Mouse (Mus musculus) adipocyte (in vitro differentiated cells): ENCODE data around the gene Ube2o.

Source experiments
- DNase-seq: peaks from one replicate; pipeline ENCODE4 v3.0.0-alpha.2; 2016; ENCODE audit warnings: low spot score

Gene Ube2o

DNA sequence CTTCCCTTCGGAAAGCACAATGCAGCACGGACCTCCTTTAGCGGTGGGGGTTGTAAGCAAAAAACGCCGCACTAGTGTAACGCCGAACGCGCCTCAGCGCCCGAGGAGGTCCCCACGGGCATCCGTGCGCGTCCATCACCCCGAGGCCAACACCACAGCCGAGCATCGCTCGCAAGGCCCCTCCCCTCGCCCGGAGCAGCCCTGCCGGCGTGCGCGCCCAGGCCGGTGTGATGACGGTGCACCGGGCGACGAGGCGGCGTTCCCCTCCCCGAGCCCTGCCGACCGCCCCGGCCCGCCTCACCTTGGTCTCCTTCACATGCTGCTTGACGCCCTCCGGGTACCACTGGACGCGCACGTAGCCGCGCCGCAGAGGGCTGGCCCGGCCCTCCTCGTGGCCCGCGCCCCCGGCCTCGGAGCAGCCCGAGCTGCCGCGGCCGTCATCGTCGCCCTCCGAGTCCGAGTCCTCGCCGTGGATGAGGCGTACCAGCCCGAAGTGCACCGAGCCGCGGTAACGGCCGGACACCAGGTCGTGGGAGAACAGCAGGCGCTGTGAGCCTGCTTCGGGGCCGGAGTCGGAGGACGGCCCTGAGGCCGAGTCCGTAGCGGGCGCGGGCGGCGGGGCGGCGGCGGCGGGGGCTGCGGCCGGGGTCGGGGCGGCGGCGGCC is 404 bp downstream of the Ube2o start:
- peak; percentile 43 for DNase-seq

DNA sequence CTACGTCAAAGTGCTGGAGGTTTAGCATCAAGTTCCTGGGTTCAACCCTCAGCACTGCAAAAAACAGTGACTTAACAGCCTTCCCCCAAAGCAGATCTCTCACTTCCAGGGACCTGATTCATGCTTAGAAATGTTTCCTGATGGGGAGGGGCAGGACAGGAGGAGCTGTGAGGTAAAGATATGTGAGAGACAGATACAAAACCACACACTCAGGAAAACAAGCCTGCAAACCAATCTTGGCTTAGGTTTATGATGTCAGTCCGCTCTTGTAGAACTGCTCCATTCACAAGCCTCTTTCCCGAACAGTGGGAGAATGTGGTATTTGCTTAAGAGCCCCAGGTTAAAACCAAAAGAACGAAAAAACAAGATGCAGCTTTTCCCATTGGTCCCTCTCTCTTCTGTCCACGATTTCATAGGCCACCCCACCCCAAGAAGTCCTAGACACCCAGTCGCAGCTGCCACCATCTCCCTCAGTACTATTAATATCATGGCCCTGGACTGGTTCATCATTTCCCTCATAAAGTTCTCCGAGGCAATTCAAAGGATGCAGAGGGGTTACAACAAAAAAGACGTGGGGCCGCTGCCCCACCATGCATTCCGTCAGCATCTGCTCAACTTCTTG is 1.1 kb downstream of the Ube2o start:
- DNase-seq = no peak

DNA sequence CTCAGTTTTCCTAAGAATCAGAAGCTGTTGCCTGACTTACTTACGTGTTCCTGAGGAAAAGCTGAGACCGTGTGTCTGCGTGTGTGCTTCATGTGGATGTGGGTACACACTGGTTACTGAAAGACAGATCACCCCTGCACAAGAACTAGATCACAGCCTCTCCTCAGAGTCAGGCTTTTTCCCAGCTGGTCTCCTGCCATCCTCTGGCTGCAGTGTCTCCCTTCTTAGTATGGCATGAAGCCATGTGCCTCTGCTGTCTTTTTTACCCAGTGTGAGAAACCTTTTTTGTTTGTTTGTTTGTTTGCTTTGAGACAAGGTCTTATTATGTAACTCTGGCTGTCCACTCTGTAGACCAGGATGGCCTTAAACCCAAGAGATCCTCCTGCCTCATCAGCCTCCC is 2.0 kb downstream of the Ube2o start:
- DNase-seq = peak; percentile 83

DNA sequence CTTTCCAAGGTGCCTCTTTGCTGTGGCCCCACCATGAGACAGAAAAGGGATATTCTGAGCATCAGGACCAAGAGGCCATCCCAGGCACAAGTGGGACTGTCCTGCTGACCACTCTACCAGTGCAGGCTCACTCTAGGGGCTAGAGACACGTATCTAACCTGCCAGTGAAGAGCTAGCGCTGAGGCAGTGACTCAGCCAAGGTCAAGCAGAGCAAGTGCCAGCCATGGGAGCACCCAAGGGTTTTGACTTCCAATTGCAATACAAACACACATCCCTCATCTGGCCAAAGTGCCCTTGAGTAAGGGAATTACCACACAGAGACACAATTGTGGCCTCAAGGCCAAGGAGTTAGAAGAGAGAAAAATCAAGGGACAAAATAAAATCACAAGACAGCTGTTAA is 5.9 kb downstream of the Ube2o start:
- DNase-seq = no peak

DNA sequence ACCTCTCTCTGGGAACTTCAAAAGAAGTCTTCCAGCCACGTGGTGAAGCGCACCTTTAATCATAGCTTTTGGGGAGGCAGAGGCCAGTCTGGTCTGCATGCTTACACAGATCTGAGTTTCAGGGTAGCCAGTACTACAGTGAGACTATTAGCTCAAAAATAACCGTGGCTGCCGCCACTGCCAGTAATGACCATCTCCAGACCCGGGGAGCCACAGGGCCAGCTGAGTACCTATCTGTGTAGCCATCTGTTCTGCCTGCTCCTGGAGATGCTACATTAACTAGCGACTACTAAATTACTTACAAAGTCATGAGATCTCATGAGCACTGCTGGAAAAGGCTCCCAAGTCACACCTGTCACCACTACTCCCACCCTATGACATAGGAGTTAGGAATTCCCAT is 6.3 kb downstream of the Ube2o start:
- no peak for DNase-seq

DNA sequence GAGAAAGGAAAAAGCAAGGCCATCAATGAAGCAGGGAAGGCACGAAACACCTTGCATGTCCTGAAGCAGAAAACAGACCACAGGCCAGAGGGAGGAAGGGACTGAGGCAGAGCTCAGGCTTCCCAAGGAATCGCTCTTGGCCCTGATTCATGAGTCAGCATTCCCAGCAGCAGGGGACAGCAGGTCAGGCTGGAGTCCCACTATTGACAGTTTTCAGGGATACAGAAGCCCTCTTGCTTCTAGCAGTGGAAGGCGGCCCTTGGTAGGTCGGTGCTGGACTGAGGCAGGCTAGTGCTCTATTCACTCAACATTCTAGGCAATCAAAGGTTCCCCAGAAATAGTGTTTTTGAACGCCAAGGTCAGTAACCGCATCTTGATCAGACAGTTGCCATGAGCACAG is 6.8 kb downstream of the Ube2o start:
- peak; percentile 39 for DNase-seq

DNA sequence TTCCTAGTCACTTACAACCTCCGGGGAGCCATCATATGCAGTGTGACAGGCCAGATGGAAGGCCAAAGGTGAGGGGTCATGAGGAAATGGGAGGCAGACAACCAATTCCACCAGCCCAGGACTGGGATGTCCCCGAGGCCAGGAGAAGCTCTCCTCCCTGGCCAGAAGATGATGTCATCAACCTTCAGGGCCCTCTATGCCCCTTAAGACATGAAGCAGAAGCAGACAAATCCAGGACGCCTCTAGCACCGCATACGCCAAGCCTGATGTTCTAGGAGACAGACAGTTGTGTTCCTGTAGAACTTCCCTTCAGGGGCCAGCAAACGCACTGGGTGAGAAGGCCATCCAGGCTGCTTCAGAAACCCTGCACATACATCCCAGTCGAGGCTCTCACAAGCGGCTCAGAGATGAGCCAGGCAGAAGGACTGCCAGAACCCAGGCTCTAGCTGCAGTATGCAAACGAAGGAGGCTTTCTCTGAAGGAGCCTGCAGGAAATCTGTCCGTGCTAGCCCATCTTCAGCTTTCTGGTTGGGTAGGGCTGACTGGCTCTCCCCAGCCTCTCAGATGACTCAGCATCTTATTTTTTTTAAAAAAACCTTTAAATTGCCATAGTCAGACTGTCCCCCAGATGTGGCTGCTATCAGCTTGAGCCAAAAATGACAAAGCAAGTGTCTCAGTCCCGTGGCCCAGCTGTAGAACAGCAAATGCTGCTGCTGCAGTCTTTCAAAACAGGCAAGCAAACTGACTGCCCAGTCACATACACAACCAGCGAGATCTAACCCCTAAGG is 8.3 kb downstream of the Ube2o start:
- DNase-seq = peak; percentile 51

DNA sequence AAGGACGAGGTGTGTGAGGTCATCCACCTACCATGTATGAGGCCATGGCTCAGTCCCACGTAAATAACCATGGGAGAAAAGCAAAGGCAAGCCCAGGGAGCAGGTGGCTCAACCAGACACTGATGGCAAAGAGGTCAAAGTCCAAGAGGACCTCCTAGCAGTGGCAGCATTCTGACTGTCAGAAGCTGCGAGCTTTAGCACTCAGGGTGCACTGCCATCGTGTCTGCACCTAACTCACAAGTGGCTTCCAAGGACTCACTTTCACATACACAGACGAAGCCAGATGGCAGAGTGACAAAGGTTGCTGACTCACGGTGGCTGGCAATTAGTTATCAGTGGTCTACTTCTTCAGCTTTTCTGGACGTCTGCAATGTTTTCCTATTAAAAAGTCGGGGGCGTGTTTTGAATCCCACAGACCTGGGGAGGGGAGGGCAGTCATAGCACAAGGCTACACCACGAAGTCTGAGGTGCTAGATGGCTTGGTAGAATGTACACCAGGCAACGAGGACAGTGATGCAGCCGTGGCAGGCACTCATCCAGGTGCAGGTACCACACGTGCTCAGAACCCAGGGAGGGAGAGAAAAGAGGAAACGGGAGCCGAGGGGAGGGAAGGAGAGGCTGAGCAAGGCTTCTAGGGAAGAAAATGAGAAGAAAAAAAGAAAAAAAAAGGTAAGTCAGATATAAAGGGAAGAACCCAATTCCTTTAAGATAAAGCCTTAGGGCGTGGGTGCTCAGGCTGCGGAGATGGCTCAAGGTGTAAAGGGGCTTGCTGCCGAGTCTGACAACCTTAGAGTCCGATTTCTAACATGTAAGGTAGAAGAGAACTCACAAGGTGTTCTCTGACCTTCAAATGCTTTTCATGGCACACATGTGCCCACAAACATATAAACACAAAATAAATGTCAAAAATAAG is 9.2 kb downstream of the Ube2o start:
- peak; percentile 36 for DNase-seq

- no peak for DNase-seq
Observed at GRCm38 (mm10) chr11:116570821-116571220, 10.4 kb downstream of the Ube2o start.

GRCm38 (mm10) chr11:116567531-116567930 is 13.7 kb downstream of the Ube2o start:
- no peak for DNase-seq

- DNase-seq = no peak
Observed at GRCm38 (mm10) chr11:116565283-116566041, 15.8 kb downstream of the Ube2o start.

- DNase-seq = no peak
Observed at GRCm38 (mm10) chr11:116556308-116556707, 24.9 kb downstream of the Ube2o start.

GRCm38 (mm10) chr11:116555572-116555971 is 25.7 kb downstream of the Ube2o start:
- DNase-seq = no peak

DNA sequence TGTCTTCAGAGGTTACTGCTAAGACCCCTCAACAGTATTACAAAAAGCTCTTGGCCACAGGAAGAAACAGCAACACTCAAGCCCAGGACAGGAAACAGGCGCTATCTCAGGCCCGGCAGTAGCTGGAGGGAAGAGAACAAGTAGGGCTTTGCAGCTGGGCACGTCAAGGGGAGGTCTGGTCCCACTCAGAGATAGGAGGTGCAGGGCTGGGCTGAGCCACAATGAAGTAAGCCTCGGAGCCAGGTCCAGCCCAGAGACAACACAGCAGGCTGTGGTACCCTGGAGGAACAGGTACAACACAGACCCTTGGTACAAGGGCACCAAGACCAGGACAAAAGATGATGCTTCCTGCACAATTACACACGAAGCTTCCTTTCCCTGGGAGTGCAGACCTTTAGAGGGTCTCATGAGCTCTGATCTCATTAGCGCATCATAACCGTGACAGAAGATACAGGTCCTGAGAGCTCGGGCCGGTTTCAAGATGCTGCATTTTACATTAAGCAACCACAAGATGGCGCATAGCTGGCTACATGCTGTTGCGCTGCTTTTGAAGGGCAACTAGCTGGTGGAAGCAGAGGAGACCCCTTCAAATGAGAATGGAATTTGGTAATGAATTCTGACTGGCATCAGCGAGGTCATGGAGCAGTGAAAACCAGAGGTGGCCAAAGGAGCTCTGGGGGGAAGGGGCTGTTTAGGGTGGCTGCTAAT is 26.9 kb downstream of the Ube2o start:
- DNase-seq = peak; percentile 59

GRCm38 (mm10) chr11:116552194-116552593 is 29.1 kb downstream of the Ube2o start:
- DNase-seq = no peak

DNA sequence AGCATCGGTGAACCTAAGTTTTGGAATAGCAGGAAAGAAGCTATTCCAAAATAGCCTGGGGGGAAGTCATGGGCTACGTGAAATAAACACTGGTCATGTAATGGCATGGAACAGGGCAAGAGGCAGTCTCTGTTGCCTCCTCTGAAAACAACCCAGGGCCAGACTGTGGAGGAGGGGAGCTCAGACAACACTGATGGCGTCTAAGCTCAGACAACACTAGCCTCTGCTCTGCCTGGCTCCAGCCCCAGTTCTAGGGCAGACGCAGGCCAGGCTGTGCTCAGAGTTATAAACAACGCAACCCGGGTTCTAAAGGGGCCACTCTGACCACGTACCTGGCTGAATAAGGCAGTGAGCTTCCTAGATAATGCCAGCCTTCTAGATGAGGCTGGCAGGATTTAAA is 30.5 kb downstream of the Ube2o start:
- DNase-seq = peak; percentile 90

GRCm38 (mm10) chr11:116549273-116550038 is 31.8 kb downstream of the Ube2o start:
- DNase-seq = no peak

GRCm38 (mm10) chr11:116548780-116549179 is 32.5 kb downstream of the Ube2o start:
- no peak for DNase-seq

DNA sequence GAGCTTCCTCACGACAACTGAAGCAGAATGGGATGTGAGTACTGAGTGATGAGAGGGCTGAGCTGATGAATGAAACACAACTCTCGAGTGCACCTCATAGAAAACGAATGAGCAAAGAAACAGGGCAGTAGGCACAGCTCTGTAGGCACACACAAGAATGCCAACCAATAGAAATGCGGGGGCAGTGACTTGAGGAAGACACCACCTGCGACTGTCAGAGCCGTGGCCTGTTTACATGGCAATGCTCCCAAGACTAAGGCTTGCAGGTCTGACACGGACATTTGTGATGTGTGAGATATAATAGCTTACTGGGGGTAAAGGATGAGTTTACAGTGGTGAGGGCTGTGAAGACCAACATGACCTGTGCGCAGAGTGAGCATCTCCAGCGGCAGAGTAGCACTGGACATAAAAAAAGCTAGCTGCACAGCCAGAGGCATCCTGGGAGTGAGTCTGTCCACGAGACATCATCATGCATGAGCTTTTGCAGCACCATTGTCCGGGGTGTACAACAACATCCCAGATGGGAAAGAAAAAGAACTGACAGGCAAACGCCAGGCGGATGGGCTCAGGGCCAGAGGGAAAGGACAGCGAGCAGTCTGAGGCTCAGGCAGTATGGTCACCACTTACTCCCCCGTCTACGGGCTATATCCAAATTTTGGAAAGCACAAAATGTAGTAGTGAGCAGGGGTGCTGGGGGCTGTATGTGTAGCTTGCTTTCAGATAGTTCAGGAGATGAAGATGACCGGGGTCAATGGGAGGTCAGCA is 33.8 kb downstream of the Ube2o start:
- DNase-seq = no peak
